Mouse (Mus musculus) lung, postnatal 0 days (tissue): Measurements from ENCODE around the gene Kcmf1. TPM values are rescaled to one million over a fixed set of nuclear protein-coding genes. Genes with fewer than 3 reads are reported as not detected.
A peak's percentile ranks its signal among the peaks of the same experiment; 100 is the strongest.

Experiments used
- ATAC-seq: fragments of 200-750 bp; cut with Nextera tagmentation; 2 replicates; pipeline ENCODE4 v1.8.0; 2017; ENCODE audit warnings: moderate library complexity
- DNase-seq: peaks from one replicate; pipeline ENCODE4 v3.0.0-alpha.2; 2016; ENCODE audit warnings: low spot score
- H3K27ac ChIP-seq: fragments of 300-500 bp; sonication (generic); 2 replicates; pipeline ENCODE4 v1.5.1; 2014; ENCODE audit warnings: antibody characterized with exemption, mild to moderate bottlenecking, low read length, mixed read lengths
- H3K27me3 ChIP-seq: fragments of 300-500 bp; sonication (generic); replicated peaks from 2 replicates; pipeline ENCODE4 v1.6.1; 2014; ENCODE audit warnings: low read length, mixed read lengths; ENCODE audit not compliant: insufficient read depth
- H3K36me3 ChIP-seq: fragments of 300-500 bp; sonication (generic); 2 replicates; pipeline ENCODE4 v1.6.1; 2014; ENCODE audit warnings: low read length, mixed read lengths; ENCODE audit not compliant: insufficient read depth
- H3K4me1 ChIP-seq: fragments of 300-500 bp; sonication (generic); 2 replicates; pipeline ENCODE4 v1.6.1; 2014; ENCODE audit warnings: antibody characterized with exemption, low read depth, low read length, mixed read lengths; ENCODE audit not compliant: insufficient read depth
- H3K4me2 ChIP-seq: fragments of 300-500 bp; sonication (generic); replicated peaks from 2 replicates; pipeline ENCODE4 v1.6.1; 2014; ENCODE audit warnings: low read depth, mild to moderate bottlenecking, low read length, moderate library complexity, mixed read lengths
- H3K4me3 ChIP-seq: fragments of 300-500 bp; sonication (generic); 2 replicates; pipeline ENCODE4 v1.5.1; 2014; ENCODE audit warnings: low read depth, low read length
- H3K9ac ChIP-seq: fragments of 300-500 bp; sonication (generic); replicated peaks from 2 replicates; pipeline ENCODE4 v1.6.1; 2014; ENCODE audit warnings: low read depth, mild to moderate bottlenecking
- H3K9me3 ChIP-seq: fragments of 300-500 bp; sonication (generic); 2 replicates; pipeline ENCODE4 v1.6.1; 2016; ENCODE audit warnings: low read length, mixed read lengths
- CTCF ChIP-seq: IDR thresholded peaks from 2 replicates; pipeline ENCODE4 v1.5.1; 2016; ENCODE audit warnings: antibody characterized with exemption, mild to moderate bottlenecking
- EP300 ChIP-seq: IDR thresholded peaks from 2 replicates; pipeline ENCODE4 v1.6.1; 2016; ENCODE audit warnings: antibody characterized with exemption, mild to moderate bottlenecking, control low read depth
- WGBS: fragments of 180-500 bp; shearing (Covaris S2); extraction: QIAGEN DNeasy Blood & Tissue Kit; methylation state at CpG from one replicate; pipeline ENCODE4 v1.1.7; 2014; 5-methylcytosine and 5-hydroxymethylcytosine counted together
- polyA plus RNA-seq: library from polyadenylated mRNA; unstranded; fragments of >200 nt; fragmentation: Nextera tagmentation; extraction: Ambion mirVana; gene quantifications from 2 replicates; pipeline ENCODE4 v1.2.1, GENCODE M21; 2015

Gene Kcmf1
- polyA plus RNA-seq = 43.0 and 47.6 TPM in 2 replicates

DNA sequence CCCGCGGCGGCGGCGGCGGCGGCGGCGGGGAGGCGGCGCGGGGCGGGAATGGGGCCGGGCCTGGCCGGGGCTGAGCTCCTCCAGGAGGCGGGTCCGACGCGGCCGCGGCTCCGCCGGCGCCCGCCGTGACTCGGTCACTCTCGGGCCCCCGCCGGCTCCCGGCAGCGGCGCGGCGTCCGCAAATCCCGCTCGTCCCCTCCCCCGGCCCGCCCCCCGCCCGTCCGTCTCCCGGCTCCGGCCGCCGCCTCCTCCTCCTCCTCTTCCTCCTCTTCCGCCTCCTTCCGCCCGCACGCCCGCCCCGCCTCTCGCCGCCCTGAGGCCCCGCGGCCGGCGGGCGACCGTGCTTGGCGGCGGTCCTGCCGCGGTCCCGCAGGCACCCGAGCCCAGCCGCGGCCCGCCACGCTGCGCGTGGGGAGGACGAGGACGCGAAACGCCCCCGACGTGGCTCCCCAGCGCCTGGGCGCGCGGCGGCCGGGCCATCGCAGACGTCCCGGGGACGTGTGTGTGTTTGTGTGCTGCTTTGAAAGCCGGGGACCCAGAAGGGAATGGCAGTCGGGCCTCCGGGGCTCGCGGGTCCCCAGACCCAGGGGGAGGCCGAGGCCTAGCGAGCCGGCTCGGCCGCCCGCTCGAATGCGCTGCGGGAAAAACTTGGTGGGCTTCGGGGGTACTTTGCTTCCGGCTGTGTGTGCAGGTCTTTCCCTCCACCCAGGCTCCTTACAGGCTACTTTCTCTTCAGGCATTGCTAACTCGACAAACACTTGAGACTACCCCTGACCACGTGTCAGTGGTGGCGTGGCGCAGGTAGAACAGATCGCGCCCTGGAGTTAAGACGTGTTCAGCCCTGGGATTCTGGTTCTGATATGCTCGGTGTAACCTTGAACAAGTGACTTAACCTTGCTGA is at the start of gene Kcmf1:
Gene Kcmf1 (minus strand): TSS at position 199 of the 901 bp plus-strand sequence.
- DNase-seq (peak; percentile 87), ATAC-seq (peak; percentile 85)
- H3K9me3 ChIP-seq = no peaks in the 10 kb centered on the region
- no peaks in the 10 kb centered on the region for H3K27me3 ChIP-seq
- peak within 1 kb of the TSS; percentile 98 for H3K4me3 ChIP-seq
- peak within 1 kb of the TSS; percentile 84 for H3K4me2 ChIP-seq
- H3K9ac ChIP-seq = peak within 1 kb of the TSS; percentile 98
- peaks cover 9% of the 10 kb centered on the region; the same call in 1 of the 2 replicates for H3K4me1 ChIP-seq
- H3K36me3 ChIP-seq = no peaks in the 10 kb centered on the region
- peak within 1 kb of the TSS; percentile 100 for H3K27ac ChIP-seq
- TF ChIP-seq EP300 (no peak), CTCF (no peak)
- WGBS = 0% methylated on average over 55 of the region's 113 CpGs

DNA sequence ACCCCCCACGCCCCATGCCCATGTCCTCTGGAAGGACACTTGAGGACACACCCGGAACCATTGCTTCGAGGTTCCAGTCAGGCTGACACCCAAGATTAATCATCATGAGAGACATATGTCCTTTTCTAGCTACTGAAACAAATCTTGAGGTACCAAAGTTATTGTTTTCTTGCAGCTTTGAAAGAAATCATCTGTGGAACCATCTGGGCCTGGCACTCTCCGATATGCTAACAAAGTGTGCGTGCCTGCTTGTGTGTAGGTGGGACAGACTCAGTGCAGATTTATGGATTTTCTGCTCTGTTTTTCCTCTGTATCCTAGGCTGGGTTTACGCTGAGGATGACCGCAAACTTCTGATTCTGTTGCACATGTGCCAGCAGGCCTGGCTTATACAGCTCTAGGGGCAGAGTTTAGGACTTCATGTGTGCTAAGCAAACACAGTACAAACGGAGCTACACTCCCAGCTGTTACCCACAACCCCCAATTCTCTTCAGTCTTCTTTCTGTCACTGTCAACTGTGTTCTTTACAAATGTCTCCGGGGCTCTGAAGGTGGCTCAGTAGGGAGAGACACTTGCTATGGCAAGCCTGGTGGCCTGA is 49.5 kb upstream of the Kcmf1 start:
- H3K4me1 ChIP-seq = no peaks in the 10 kb centered on the region
- WGBS = 71% methylated on average over 9 of the region's 9 CpGs
- no peak for ATAC-seq
- H3K27me3 ChIP-seq = no peaks in the 10 kb centered on the region
- DNase-seq = no peak
- no peak overlapping the region for H3K4me2 ChIP-seq
- H3K4me3 ChIP-seq = no peak overlapping the region
- no peak overlapping the region for H3K27ac ChIP-seq
- no peak overlapping the region for H3K9ac ChIP-seq
- H3K36me3 ChIP-seq = no peaks in the 10 kb centered on the region
- no peak for TF ChIP-seq EP300
- no peak for TF ChIP-seq CTCF
- no peaks in the 10 kb centered on the region for H3K9me3 ChIP-seq

DNA sequence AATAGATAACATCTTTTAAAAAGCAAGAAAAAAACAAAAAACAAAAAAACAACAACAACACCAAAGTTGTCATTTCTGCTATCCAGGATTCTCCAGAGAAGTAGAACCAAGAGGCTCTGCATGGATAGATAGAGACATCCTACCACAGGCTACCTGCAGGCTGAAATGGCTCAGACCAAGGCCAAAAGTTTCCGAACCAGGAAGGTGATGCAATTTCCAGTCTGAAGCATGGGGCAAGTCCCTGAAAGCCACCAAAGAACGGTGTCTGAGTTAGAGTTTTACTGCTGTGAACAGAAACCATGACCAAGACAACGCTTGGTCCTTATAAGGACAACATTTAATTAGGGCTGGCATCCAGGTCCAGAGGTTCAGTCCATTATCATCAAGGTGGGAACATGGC is 48.6 kb upstream of the Kcmf1 start:
- Histone ChIP-seq H3K36me3 (no peaks in the 10 kb centered on the region), H3K27me3 (no peaks in the 10 kb centered on the region), H3K4me2 (no peak overlapping the region), H3K9ac (no peak overlapping the region), H3K9me3 (no peaks in the 10 kb centered on the region), H3K4me3 (no peak overlapping the region), H3K4me1 (no peaks in the 10 kb centered on the region), H3K27ac (no peak overlapping the region)
- DNase-seq (no peak), ATAC-seq (no peak)
- TF ChIP-seq EP300 (no peak), CTCF (no peak)
- WGBS = 83% methylated on average over 3 of the region's 3 CpGs

DNA sequence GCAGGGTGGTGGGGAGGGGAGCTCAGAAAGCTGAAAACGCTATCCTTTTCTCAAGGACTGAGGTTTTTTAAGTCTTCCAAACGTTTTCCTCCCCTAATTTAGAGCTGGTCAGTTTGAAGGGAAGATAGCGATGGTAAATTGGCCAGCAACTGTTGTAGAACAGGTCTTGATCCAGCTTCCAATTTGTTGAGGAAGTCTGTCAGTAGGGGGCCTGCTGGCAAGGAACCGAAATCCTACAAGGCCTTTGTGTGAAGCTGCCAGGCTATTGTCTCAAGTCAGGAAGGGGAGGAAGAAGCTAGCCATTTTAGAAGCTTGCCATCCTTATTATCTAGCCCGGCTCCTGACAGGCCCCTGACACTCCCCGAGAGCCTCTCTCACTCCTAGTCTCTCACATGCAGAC is 48.2 kb upstream of the Kcmf1 start:
- H3K9me3 ChIP-seq = no peaks in the 10 kb centered on the region
- H3K4me3 ChIP-seq = no peak overlapping the region
- WGBS = 53% methylated on average over 6 of the region's 6 CpGs
- TF ChIP-seq EP300 (no peak), CTCF (peak; percentile 36)
- no peaks in the 10 kb centered on the region for H3K36me3 ChIP-seq
- DNase-seq (no peak), ATAC-seq (no peak)
- no peak overlapping the region for H3K4me2 ChIP-seq
- no peak overlapping the region for H3K9ac ChIP-seq
- no peaks in the 10 kb centered on the region for H3K27me3 ChIP-seq
- H3K4me1 ChIP-seq = no peaks in the 10 kb centered on the region
- H3K27ac ChIP-seq = no peak overlapping the region

DNA sequence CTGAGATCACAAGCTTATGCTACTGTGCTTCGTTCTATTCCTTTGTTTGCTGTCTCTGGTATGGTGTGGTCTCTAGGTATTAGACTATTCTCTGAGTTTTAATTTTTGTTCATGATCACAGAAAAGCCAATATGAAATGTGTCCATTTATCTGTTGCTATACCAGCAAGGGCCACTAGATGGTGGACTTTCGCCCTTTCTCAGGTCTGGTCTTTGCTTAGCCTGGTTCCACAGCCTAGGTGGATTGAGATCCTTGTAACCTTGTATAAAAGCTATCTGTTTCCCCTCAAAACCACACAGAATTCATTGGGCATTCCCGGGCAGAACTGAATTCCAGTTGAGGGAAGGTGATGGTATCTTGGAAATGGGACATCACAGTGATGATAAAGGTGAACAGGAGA is 40.7 kb upstream of the Kcmf1 start:
- no peaks in the 10 kb centered on the region for H3K36me3 ChIP-seq
- ATAC-seq (no peak), DNase-seq (peak; percentile 60)
- no peaks in the 10 kb centered on the region for H3K27me3 ChIP-seq
- 5% methylated on average over 3 of the region's 3 CpGs for WGBS
- H3K27ac ChIP-seq = no peak overlapping the region
- H3K4me3 ChIP-seq = no peak overlapping the region
- H3K4me2 ChIP-seq = no peak overlapping the region
- TF ChIP-seq EP300 (no peak), CTCF (peak; percentile 95)
- no peaks in the 10 kb centered on the region for H3K9me3 ChIP-seq
- no peak overlapping the region for H3K9ac ChIP-seq
- no peaks in the 10 kb centered on the region for H3K4me1 ChIP-seq

DNA sequence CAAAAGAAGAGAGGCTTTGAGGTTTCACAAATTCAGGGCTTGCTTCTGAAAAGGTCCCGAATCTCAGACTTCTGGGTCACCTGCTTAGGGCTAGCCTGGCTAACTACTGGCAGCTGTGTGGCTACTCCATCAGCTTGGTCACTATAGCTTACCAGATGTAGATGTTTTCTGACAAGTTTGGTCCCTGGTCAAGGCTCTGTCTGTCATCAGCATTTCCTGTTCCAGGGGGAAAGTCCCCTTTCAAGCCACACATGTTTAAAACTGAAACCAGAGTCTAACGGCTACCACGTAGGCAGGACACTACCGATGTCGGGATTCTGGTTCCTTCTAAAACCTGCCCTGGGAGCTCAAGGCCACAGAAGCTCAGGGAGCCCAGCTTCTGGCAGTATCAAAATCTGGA is 38.1 kb upstream of the Kcmf1 start:
- no peak for TF ChIP-seq EP300
- Histone ChIP-seq H3K4me2 (no peak overlapping the region), H3K27ac (no peak overlapping the region), H3K9me3 (no peaks in the 10 kb centered on the region), H3K36me3 (no peaks in the 10 kb centered on the region), H3K4me3 (no peak overlapping the region), H3K9ac (no peak overlapping the region), H3K4me1 (no peaks in the 10 kb centered on the region), H3K27me3 (no peaks in the 10 kb centered on the region)
- ATAC-seq = no peak
- WGBS = 45% methylated on average over 5 of the region's 5 CpGs
- DNase-seq = peak; percentile 57
